Mouse (Mus musculus) olfactory bulb, adult 2 months (tissue): Measurements from ENCODE around the gene Fam3a.

Experiments used
- CTCF ChIP-seq: fragments of 200-500 bp; IDR thresholded peaks from 2 replicates; pipeline ENCODE4 v1.5.1; 2012; ENCODE audit warnings: low read depth, mild to moderate bottlenecking, low read length, moderate library complexity; ENCODE audit not compliant: insufficient read depth
- POLR2A ChIP-seq: fragments of 200-500 bp; IDR thresholded peaks from 2 replicates; pipeline ENCODE4 v1.6.1; 2012; ENCODE audit warnings: mild to moderate bottlenecking, low read depth, low read length, moderate library complexity; ENCODE audit not compliant: insufficient read depth

GRCm38 (mm10) chrX:74367512-74367911 lies 25.6 kb downstream of the Fam3a start:
- no peak for TF ChIP-seq CTCF
- no peak for TF ChIP-seq POLR2A
